Mouse (Mus musculus): Measurements from ENCODE around the gene Zfp324.

Gene Zfp324

GRCm38 (mm10) chr7:13010005-13010908 is 44.6 kb downstream of the Zfp324 start, which contains the start of gene Zbtb45:
Gene Zbtb45, minus strand, starts transcription at chr7:13010034.
- DNase-seq: no peak

GRCm38 (mm10) chr7:13013671-13014070 is 48.0 kb downstream of the Zfp324 start:
- DNase-seq: no peak

GRCm38 (mm10) chr7:13014275-13014839 is 48.7 kb downstream of the Zfp324 start:
- no peak for DNase-seq

GRCm38 (mm10) chr7:13015217-13015616 is 49.6 kb downstream of the Zfp324 start:
- no peak for DNase-seq

GRCm38 (mm10) chr7:13022773-13023535 is 57.3 kb downstream of the Zfp324 start:
- DNase-seq: peak; percentile 86
